Mouse (Mus musculus) CH12F3 (cell line): ENCODE data around the gene Baz2a.
"Not testable (repeated sequence)": the region's sequence is repeated elsewhere in the genome, so short reads cannot be mapped to it uniquely, and the experiment has no call there.

Source experiments
- in situ Hi-C: fragments of 300-500 bp; cut with MboI; formaldehyde crosslinking; loops from 2 replicates; pipeline ENCODE4 v1.14.3; 2020; ENCODE audit warnings: low sequenced_read_pairs

Gene Baz2a

DNA sequence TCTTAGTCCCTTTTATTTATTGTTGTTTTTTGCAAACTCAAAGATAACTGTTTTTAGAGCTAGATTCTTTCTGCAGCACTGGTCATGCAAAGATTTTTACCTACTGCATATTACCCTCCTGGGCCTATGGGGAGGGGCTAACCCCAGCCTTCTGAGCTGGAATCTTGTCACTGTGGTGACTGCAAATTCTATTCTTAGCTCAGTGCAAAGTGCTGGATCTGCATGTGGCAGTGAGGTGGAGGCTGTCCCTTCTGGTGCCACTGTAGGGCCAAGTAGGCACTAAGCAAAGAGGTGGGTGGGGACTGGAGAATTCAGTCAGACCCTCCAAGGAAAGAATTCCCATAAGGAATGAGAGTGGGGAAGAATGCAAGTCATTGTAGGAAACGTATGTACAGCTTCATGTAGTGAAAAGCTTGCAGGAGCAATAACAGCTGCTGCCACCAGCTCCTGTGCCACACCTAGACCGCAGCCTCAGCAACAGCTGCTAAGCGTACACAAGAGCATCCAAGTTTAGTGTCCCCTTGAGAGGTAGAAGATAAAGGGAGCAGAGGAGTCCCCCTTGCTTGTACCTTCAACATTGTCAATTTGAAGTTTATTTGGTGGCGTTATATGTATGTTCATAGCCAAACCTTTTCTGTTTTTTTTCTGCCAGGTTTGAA lies 18.9 kb downstream of the Baz2a start:
- in situ Hi-C loops: no loop called here

DNA sequence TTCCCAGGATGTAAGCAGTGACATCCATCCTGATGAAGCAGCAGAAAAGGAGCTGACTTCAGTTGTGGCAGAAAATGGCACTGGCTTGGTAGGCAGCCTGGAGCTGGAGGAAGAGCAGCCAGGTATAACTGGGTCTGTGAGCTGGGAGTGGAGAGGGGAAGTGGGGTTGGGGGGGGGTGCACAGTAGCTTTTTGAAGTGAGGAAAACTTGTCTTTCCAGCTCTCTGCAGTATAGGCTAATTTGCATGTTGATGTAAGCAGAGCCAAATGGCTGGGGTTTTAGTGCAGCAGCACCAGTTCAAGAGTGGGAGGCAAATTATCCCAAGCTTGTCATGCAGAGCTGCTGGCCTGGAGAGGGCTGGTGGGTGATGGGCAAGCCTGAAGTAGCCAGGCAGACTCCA lies 19.9 kb downstream of the Baz2a start:
- in situ Hi-C loops: no loop called here

DNA sequence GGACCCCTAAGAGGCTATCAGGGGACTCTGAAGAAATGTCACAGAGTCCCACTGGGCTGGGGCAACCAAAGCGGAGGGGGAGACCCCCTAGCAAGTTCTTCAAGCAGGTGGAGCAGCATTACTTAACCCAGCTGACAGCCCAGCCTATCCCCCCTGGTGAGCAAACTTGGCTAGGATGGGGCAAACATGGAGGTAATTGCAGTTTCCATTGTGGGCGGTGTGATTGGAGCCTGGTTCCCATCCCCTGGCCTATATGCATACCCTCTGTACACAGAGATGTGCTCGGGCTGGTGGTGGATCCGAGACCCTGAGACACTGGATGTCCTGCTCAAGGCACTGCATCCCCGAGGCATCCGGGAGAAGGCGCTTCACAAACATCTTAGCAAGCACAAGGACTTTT lies 32.5 kb downstream of the Baz2a start:
- in situ Hi-C loops: no loop called here

DNA sequence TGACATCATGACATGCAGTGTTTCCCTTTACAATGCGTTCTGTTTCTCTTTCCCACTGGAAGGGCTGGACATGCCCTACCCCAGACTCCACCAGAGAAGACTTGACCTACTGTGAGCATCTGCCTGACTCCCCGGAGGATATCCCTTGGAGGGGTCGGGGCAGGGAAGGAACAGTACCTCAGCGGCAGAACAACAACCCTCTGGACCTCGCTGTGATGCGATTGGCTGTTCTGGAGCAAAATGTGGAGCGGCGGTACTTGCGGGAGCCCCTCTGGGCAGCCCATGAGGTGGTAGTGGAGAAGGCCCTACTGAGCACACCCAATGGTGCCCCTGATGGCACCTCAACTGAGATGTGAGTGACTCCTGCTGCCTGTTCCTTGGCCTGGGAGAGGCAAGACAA lies 33.5 kb downstream of the Baz2a start:
- in situ Hi-C loops: no loop called here

DNA sequence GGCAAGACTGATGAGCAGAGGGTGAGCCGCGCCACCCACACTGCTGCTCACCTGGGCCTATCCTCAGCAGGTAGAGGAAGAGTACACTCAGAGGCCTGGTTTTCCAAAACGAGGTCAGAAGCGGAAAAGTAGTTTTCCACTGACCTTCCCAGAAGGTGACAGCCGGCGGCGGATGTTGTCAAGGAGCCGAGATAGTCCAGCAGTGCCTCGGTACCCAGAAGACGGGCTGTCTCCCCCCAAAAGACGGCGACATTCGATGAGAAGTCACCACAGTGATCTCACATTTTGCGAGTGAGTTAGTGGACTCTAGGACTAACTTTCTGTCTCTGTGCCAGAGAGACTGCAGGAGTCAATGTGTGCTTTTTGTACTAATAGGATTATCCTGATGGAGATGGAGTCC lies 34.6 kb downstream of the Baz2a start:
- in situ Hi-C loops: no loop called here

DNA sequence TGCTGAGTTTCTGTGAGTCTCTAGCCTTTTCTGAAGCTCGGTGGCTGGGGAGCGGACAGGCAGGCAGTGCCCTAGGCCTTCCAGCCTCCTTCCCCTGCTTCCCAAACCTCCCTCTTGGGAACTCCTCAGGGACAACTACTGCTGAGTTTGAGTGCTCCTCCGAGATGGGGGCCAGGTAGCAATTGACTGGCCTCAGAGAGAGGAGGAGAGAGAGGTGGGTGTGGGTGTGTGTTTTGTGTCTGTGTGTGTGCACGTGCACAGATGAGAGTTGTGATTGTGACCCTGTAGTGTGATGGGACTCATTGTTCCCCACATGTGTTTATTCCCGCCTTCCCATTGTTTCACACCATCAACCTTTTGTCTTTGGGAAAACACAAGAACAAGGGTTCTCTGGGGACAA lies 36.1 kb downstream of the Baz2a start:
- in situ Hi-C loops: no loop called here

DNA sequence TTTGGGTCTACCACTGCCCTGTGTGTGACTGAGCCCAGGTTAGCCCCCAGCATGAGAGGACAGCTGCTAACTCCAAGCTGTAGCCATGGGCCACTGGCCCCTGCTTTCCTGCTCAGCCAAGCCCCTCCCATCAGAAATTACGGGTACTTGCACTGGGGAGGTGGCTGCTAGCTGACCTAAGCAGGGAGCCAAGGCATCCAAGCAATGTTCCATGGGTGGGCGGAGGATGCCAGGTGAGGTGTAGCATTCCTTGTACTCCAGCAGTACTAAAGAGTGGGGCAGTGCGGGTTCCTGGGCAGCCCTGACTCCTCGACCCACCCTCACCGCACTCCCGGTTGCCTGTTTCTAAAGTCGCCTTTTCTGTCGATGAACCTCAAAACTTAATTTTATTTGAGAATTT lies 36.8 kb downstream of the Baz2a start:
- in situ Hi-C loops: no loop called here

DNA sequence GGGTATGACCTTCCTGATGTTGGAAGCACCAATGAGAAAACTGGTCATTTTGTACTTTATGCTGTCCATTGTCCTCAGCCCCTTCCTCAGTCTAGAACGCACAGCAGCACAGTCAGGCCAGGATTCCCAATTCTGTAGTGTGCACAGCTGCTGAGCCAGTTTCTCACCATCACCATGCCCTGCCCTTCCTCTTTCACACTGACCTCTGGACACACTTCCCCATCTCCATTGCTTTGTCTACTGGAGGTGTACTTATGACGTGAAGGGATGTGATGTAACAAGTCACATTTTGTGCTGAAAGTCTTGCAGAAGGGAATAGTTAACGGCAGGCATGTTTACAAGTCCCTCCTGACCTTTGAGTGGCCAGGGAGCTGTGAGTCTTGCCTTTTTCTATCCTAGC lies 39.9 kb downstream of the Baz2a start:
- in situ Hi-C loops: no loop called here

DNA sequence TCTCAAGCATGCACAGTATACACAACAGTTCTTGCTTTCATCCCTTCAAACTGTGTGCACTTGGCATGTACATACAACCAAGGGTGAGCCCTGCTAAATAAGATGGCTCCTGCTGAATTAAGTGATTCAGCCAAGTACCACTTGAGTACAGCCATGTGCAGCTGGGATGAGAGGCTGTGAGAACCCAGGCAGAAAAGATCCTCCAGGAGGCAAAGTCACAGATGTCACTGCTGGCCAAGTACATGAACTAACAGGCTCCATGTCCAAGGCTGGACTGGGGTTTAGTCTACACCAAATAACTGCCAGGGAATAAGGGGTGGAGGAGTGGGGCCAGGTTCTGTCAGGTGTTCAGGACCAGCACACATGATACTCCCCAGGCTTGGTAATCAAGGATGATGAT lies 40.4 kb downstream of the Baz2a start:
- in situ Hi-C loops: no loop called here

DNA sequence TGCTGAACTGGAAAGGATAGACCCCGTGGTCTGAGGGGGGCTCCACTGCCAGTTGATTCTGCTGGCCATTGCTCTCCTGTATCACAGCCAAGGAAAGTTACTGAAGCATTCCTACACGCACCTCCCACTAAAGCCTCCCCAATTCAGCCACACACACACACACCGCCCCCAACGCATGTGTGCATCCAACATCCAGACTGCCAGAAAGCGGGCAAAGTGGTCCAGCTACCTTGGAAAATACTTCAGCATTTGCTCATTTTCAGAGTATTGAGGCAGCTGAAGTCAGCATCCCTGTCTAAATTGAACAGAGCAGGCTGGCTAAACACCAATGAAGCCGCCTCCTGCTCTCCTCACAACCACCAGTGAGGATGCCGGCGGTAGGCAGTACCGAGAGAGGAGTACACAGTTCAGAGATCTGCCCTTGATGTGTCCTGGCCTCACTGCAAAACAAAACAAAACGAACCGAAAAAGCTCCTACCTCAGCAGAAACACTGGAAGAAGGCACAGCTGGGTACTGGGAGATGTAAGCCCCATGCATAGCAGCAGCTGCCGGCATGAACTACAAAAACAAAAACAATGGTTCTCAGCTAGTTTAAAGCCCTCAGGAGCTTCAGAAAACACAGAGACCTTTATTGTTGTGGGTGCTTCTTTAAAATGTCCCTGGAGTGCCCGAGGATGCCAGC lies 42.4 kb downstream of the Baz2a start:
- in situ Hi-C loops: no loop called here

DNA sequence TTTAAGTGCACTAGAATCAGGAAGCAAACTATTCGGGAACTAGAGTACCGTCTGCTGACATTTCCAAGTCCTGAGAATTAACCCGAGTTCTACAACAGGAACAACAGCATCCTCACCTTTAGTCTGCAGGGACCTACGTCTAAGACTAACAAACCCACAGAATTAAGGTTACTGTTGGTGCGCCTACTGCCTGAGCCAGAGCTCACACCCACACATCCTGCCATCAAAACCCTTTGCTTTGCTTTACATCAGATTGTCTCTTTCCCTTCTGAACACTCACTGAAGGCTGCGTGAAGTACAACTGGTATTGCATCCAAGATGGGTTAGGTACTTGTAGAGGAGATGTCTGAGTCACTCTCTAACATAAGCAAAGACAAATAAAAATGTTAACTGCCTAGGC lies 44.0 kb downstream of the Baz2a start:
- in situ Hi-C loops: no loop called here

DNA sequence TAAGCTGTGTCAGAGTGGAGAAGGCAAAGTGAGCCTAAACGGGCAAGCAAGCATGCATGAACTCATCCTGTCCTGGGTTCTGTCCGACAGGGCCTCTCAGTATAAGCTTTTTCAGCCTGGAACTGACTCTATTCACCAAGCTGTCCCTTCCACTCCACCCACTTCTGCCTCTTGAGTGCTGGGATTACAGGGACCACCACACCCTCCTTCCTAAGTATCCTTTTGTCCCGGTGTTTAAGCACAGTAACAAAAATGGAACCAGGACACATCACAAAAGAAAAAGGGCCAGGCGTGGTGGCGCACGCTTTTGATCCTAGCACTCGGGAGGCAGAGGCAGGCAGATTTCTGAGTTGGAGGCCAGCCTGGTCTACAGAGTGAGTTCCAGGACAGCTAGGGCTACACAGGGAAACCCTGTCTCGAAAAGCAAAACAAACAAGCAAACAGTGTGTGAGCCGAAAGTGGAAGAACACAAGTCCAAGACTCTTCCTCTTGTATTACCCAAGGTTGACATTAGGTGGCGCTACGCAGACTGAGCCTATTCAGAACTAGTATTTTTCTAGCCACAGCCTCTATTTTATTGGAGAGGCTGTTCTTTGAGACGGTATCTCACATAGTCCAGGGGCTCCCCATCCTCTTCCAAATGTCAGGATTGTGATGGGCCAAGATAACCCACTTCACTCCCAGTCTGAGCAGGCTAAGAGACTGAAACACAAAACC lies 49.0 kb downstream of the Baz2a start:
- in situ Hi-C loops: no loop called here

DNA sequence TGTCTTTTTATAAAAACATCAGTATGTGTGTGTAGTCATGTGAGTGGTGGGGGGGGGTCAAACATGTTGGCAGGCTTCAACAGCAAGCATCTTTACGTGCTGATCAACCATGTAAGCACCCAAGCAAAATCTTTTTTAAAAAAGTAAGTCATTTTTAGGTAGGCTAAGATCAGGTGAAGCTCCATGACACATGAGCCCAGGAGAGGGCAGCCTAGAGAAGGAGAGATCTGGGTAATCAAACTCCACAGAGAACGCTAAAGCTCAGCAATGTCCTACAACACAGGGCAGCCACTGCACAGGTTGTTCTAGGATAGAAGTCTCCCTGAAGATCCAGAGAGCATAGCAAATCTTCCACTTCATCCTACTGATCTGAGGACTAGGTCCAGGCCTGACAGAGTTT lies 50.8 kb downstream of the Baz2a start:
- in situ Hi-C loops: no loop called here

DNA sequence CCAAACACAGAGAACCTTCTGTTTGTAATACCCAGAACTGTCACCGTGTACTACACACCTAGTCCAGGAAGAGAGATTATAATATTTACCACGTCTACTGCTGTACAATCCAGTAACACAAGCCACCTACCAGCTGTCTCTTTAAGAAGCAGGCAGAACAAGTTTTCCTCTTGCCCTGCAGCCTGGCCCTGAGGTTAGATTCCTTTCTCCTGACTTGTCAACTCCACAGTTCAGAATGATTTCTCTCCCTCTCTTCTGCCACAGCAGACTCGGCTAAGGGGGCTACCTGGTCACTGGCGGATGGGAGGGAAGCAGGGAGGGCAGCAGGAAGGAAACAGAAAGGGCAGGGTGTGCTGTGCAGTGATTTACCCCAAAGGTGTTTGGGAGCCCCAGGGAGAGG lies 52.3 kb downstream of the Baz2a start:
- in situ Hi-C loops: no loop called here

DNA sequence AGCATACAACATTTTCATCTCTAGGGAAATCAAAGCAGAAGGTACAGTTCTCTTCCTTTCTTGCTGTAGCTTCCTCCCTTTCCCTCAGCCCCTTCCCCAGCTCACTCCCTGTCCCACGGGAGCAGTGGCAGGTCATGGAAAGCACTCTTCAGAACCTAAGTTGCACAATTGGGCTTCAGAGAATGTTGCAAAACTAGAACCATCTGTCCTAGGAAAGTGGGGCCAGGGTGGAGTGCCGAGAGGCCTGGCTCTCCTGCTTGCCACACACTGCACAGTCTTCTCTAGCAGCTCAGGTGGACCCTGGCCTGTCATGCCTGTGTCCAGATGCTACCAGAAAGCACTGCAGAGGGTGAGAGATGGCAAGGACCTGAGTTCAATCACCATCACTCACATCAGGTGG lies 53.6 kb downstream of the Baz2a start:
- in situ Hi-C loops: no loop called here

DNA sequence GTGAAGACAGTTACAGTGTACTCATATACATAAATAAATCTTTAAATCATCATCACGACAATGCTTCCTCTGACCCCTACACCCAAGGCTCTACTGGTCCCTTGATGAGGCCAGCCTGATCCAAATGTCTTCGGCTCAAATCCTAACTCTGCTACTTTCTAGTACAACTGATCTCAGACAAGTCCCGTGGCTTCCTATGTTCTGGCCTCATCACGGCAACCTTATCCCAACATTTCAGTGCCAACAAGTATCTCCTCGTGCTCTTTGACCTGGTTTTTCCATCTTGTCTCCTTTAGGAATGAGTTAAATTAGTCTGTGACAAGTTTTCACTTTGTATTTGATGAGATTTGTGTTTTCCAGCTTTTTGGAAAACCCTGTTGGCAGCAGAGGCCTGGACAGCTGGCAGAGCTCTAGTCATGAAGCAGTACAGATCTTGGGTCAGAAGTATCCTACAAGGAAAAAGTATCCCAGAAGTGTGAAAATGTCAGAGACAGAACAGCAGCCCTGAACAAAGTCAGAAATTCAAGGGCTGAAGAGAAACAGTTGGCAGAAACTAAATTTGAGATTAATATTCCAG lies 57.5 kb downstream of the Baz2a start:
- in situ Hi-C loops: no loop called here

DNA sequence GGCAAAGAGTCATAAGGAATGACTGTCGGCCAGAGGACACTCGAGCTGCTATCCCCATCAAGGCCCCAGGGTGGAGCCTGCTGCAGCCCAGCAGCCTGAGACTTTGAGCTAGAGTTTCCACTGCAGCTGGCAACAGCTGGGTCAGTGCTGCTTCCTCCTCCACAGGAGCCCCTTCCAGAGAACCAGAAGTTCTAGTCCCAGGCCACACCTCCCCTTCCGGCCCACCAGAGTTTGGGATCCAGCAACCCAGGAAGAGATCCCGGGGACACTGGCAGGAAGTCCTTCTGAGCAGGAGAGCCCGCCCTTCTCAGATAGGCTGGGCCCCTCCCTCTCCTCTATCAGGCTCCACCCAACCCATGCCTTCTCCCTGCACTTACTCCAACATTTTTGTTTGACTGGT lies 58.2 kb downstream of the Baz2a start:
- in situ Hi-C loops: no loop called here

DNA sequence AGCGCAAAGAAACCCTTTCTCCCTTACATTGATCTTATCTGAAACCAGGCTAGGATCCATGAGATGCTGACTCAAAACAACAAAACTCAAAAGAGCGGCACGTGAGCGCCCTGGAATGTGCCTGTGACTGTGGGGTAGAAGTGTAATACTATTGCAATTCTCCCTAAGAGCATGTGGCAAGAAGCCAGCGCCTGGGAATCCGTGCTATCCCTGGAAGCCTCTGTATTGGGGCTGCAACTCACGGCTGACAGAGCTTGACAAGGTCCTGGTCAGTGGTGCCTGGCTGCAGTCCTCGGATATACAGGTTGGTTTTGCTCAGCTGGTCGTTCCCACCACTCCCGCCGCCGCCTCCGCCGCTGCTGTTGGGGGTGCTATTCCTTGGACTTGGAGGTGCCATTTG lies 59.6 kb downstream of the Baz2a start:
- in situ Hi-C loops: no loop called here

DNA sequence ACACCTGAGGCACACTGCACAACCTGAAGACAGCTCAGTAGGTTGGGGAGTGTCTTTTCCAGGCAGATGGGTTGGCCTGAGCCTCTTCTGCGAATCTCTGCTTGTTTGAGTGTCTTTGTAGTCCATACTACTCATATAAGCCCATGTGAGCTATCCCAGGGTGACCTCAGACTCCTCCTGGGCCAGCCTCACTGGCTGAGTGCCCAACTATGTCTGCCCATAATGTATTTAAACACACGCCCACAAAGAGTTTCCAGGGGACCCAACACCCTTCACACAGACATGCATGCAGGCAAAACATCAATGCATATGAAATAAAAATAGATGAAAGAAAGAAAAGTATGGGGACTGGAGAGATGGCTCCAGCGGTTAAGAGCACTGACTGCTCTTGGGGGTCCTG lies 62.6 kb downstream of the Baz2a start:
- in situ Hi-C loops: no loop called here

DNA sequence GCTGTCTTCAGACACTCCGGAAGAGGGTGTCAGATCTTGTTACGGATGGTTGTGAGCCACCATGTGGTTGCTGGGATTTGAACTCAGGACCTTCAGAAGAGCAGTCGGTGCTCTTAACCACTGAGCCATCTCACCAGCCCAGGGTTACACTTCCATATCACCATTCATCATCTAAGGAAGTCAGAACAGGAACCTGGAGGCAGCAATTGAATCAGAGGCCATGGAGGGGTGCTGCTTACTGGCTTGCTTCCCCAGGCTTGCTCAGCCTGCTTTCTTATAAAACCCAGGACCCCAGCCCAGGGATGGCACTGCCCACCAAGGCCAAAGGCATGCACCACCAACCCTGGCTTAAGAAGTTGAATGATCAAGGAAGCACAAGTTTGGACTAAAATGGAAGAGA lies 74.3 kb downstream of the Baz2a start:
- in situ Hi-C loops: not testable (repeated sequence)

DNA sequence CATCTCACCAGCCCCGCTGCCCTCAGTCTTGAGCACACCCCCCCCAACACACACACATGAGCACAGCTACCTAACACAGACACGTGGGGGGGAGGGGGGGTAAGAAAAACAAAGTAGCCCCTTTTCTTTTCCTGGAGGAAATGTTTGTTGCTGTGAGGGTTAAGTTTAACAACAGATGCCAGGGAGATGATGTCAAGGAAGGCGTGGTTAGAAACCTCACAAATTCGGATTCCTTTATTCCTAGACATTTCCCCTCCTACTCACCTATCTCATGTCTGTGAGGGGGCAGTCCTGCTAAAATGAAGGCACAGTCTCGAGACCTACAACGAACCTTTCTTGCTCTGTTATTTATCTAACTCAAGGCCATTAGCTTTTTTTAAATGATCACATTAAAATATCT lies 75.7 kb downstream of the Baz2a start:
- in situ Hi-C loops: no loop called here

DNA sequence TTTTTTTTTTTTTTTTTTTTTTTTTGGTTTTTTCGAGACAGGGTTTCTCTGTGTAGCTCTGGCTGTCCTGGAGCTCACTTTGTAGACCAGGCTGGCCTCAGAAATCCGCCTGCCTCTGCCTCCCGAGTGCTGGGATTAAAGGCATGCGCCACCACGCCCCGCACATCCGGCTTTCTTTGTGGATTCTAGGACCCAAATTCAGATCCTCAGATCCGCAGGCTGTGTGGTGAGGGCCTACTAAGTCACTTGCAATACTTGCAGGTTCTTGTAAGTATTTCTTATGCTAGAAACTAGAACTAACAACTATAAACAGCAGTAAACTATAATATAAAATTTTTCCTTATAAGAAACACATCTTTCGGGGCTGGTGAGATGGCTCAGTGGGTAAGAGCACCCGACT lies 80.0 kb downstream of the Baz2a start:
- in situ Hi-C loops: not testable (repeated sequence)
